In genomic region chr6:65041932-65042331, GRCm38 (mm10) we compare ENCODE assay signal across 8 mouse cellular contexts. TPM values are rescaled to one million over a fixed set of nuclear protein-coding genes. Genes with fewer than 3 reads are reported as not detected.
DNase-seq lines count a peak whose midpoint lies in the region; ATAC-seq and TF ChIP-seq lines count a peak whose summit lies in the region.

No protein-coding gene starts in this region.

- H3K4me1 ChIP-seq in heart, embryonic 13.5 days, result peaks cover 11% of the 10 kb centered on the region
- peaks cover 51% of the 10 kb centered on the region for H3K4me1 ChIP-seq in E14TG2a.4 (replicated peaks; ENCODE audit: low read depth, low read length)
- H3K4me1 ChIP-seq in forebrain, embryonic 12.5 days, result peaks cover 10% of the 10 kb centered on the region
- peaks cover 13% of the 10 kb centered on the region for H3K4me1 ChIP-seq in liver, embryonic 15.5 days (replicated peaks)

- no peak for ATAC-seq in heart, embryonic 13.5 days (ENCODE audit: extremely low read depth, insufficient number of reproducible peaks, low FRiP score, low TSS enrichment)
- peak; percentile 36 for ATAC-seq in forebrain, embryonic 12.5 days (ENCODE audit: low FRiP score)
- ATAC-seq in liver, embryonic 15.5 days (ENCODE audit: insufficient read depth), result no peak

- H3K27ac ChIP-seq in heart, embryonic 13.5 days (replicated peaks), result peak overlapping the region; percentile 93; the same call in 1 of the 2 replicates
- peak overlapping the region; percentile 98 for H3K27ac ChIP-seq in forebrain, embryonic 12.5 days
- H3K27ac ChIP-seq in liver, embryonic 15.5 days (replicated peaks), result no peak overlapping the region

- no peak for TF ChIP-seq CTCF in E14TG2a.4 (conservative IDR thresholded peaks at IDR 0.05; ENCODE audit: low read length)

- H3K36me3 ChIP-seq in heart, embryonic 13.5 days, result peaks cover 32% of the 10 kb centered on the region
- peaks cover 37% of the 10 kb centered on the region for H3K36me3 ChIP-seq in E14TG2a.4 (ENCODE audit: insufficient read depth, low read length)
- peaks cover 33% of the 10 kb centered on the region for H3K36me3 ChIP-seq in forebrain, embryonic 12.5 days (replicated peaks)
- peaks cover 30% of the 10 kb centered on the region for H3K36me3 ChIP-seq in liver, embryonic 15.5 days (replicated peaks)

- DNase-seq in heart, adult 18-20 months, result no peak
- no peak for DNase-seq in urinary bladder, postnatal 14 days (ENCODE audit: low spot score)
- DNase-seq in gastrocnemius, postnatal 25 days, result no peak
- DNase-seq in ovary, postnatal 10 days (ENCODE audit: low spot score), result no peak

- H3K9me3 ChIP-seq in heart, embryonic 13.5 days, result no peaks in the 10 kb centered on the region
- H3K9me3 ChIP-seq in E14TG2a.4 (ENCODE audit: low read length), result no peaks in the 10 kb centered on the region
- H3K9me3 ChIP-seq in forebrain, embryonic 12.5 days, result no peaks in the 10 kb centered on the region
- no peaks in the 10 kb centered on the region for H3K9me3 ChIP-seq in liver, embryonic 15.5 days (replicated peaks)

- WGBS in heart, embryonic 13.5 days, result 41% methylated on average over 10 of the region's 10 CpGs
- 37% methylated on average over 10 of the region's 10 CpGs for WGBS in forebrain, embryonic 12.5 days
- WGBS in liver, embryonic 15.5 days (ENCODE audit: insufficient replicate concordance), result 39% methylated on average over 10 of the region's 10 CpGs

- H3K4me3 ChIP-seq in heart, embryonic 13.5 days, result peak overlapping the region; percentile 87
- H3K4me3 ChIP-seq in E14TG2a.4 (replicated peaks; ENCODE audit: low read length), result peak overlapping the region; percentile 85
- H3K4me3 ChIP-seq in forebrain, embryonic 12.5 days (replicated peaks), result peak overlapping the region; percentile 86
- H3K4me3 ChIP-seq in liver, embryonic 15.5 days (replicated peaks), result peak overlapping the region; percentile 85

- peak overlapping the region; percentile 83 for H3K4me2 ChIP-seq in heart, embryonic 13.5 days
- peak overlapping the region; percentile 69 for H3K4me2 ChIP-seq in forebrain, embryonic 12.5 days
- H3K4me2 ChIP-seq in liver, embryonic 15.5 days, result peak overlapping the region; percentile 73

- no peaks in the 10 kb centered on the region for H3K27me3 ChIP-seq in heart, embryonic 13.5 days (replicated peaks)
- H3K27me3 ChIP-seq in E14TG2a.4 (ENCODE audit: insufficient read depth, low read length), result no peaks in the 10 kb centered on the region
- H3K27me3 ChIP-seq in forebrain, embryonic 12.5 days, result no peaks in the 10 kb centered on the region
- no peaks in the 10 kb centered on the region for H3K27me3 ChIP-seq in liver, embryonic 15.5 days

- H3K9ac ChIP-seq in heart, embryonic 13.5 days, result peak overlapping the region; percentile 98
- peak overlapping the region; percentile 98; the same call in 1 of the 2 replicates for H3K9ac ChIP-seq in forebrain, embryonic 12.5 days
- no peak overlapping the region for H3K9ac ChIP-seq in liver, embryonic 15.5 days

RNA-seq across cellular contexts. Expression of gene Smarcad1, which starts 0.5 kb away (rescaled TPM):
- 43.2 and 44.5 TPM in 2 replicates for polyA plus RNA-seq in heart, embryonic 13.5 days (2015; fragmentation: Nextera tagmentation; extraction: Ambion mirVana)
- total RNA-seq in heart, adult 18-20 months (2021), result 10 to 100 TPM; 15.0 to 18.1 TPM
- 139 and 140 TPM in 2 replicates for polyA plus RNA-seq in forebrain, embryonic 12.5 days (2016; fragmentation: Nextera tagmentation; extraction: Ambion mirVana)
- 13.6 and 15.6 TPM in 2 replicates for polyA plus RNA-seq in liver, embryonic 15.5 days (2015; fragmentation: Nextera tagmentation; extraction: Ambion mirVana)
- 10 to 100 TPM in 1 of 2 experiments, 1 to 10 TPM in 1; 8.0 to 11.2 TPM for total RNA-seq in gastrocnemius, postnatal 25 days (2021)
